Mouse (Mus musculus): ENCODE results near the gene Usp11. TPM values are rescaled to one million over a fixed set of nuclear protein-coding genes. Genes with fewer than 3 reads are reported as not detected.

Usp11 gene
- polyA plus RNA-seq (2012; rRNA removed) = 0.73 and 1.5 TPM in 2 replicates

DNA sequence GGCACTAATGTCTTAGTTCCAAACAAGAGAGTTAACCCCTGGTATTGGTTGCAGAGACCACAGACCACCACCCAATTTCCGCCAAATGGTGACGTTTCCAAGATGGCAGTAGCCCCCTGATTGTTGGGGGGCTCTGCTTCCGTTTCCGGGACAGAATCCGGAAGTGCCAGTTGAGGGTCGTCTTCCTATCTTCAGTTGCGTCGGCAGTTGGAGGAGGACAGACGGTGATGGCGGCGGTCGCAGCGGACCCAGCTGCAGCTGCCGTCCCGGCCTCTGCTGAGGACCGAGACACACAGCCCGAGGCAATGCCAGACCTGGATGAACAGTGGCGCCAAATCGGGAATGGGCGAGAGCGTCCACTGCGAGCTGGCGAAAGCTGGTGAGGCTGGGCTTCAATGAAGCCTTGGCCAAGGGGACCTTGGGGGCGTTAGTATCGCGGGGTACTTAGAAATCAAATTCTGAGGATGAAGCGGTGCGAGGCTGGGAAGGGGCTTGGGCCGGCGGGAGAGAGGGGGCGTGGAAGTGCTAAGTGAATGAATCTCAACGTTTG, at the start of gene Usp11:
Gene Usp11, plus strand, starts transcription at position 166 of the 550 bp plus-strand sequence.

DNA sequence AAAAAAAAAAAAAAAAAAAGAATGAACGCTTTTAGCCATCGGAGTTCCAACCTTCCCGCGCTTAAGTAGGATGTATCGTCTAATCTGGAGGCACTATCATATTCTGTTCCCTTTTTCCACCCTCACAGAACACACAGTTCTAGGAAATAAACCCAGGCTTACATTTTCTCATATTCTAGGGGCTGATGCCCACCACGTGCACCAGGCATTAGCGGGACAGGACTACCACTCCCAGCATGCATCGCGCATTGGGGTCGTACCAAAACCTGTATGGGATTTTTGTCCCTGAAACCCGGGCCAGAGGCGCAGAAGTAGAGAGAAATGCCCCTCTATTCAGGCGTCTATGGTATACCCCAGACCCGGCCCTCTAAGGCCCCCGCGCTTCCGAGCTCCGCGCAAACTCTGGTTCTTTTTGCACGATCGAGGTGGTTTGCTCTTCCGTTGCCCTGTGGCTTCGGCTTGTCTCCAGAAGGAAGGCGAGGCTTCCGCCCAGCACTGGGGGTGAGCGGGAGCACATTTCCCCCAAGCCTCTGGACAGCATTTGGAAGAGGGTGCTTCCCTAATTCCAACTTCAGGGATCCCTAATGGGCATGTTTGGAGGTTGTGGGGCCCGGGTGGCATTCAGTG, 45.6 kb upstream of the Usp11 start, which contains the start of gene Uba1:
Gene Uba1, plus strand, starts transcription at position 301 of the 627 bp plus-strand sequence.

DNA sequence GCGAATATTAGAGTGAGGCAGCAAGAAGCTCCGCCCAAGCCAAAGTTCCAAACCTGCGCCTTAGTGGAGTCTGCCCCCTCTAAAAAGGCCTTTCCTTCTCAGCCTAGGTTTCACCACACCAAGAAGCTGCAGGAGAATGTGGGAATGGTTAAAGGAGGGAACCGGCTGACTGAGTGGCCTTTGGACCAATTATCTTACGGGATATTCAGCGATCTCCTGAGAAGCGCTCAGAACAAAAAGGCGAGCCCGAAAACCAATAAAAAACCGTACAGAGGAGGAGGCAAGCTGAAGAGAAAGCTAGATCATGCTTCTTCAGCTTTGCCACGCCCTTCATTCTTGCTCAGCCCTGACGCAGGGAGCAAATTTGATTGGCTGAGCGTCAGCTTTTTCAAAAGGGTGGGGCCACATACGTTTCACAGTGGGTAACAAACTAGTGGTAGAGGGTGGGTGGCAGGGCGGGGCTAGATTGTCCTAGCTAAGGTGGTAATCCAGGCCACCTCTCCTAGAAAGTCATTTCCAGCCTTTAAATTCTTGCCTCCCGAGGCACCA, 16.1 kb upstream of the Usp11 start, which contains the start of gene Cdk16:
Gene Cdk16, plus strand, starts transcription at position 436 of the 549 bp plus-strand sequence.

Other genes with a start within 250 kb of the Usp11 start
- not detected in 2 replicates for gene Rgn, start 154.1 kb upstream of the Usp11 start, polyA plus RNA-seq (2012; rRNA removed)
- 21.4 and 28.5 TPM in 2 replicates for gene Rbm10, start 86.4 kb upstream of the Usp11 start, polyA plus RNA-seq (2012; rRNA removed)
- gene Ndufb11, start 86.3 kb upstream of the Usp11 start, polyA plus RNA-seq (2012; rRNA removed) = 39.1 and 42.1 TPM in 2 replicates
- gene Uba1, start 45.6 kb upstream of the Usp11 start, polyA plus RNA-seq (2012; rRNA removed) = 149 and 172 TPM in 2 replicates
- gene Cdk16, start 16.0 kb upstream of the Usp11 start, polyA plus RNA-seq (2012; rRNA removed) = 62.6 and 72.1 TPM in 2 replicates
- gene Araf, start 93.9 kb downstream of the Usp11 start, polyA plus RNA-seq (2012; rRNA removed) = 76.0 and 84.0 TPM in 2 replicates
- 7.8 and 12.1 TPM in 2 replicates for gene Timp1, start 166.3 kb downstream of the Usp11 start, polyA plus RNA-seq (2012; rRNA removed)
- 1.1 and 1.7 TPM in 2 replicates for gene Syn1, start 217.1 kb downstream of the Usp11 start, polyA plus RNA-seq (2012; rRNA removed)
- gene Cfp, start 227.6 kb downstream of the Usp11 start, polyA plus RNA-seq (2012; rRNA removed) = 8.2 and 9.0 TPM in 2 replicates
- gene Elk1, start 246.7 kb downstream of the Usp11 start, polyA plus RNA-seq (2012; rRNA removed) = 4.6 and 6.6 TPM in 2 replicates

Data from stomach, adult 2 months (tissue).